Mouse (Mus musculus) CH12.LX (cell line): Measurements from ENCODE around the gene Barx2.

Experiments
- CTCF ChIP-seq, 2 experiments: IDR thresholded peaks in 1 of 2; conservative IDR thresholded peaks in 1 of 2; 2 replicates each; pipeline ENCODE4 v1.5.1; 2011 to 2012; ENCODE audit warnings: low read depth in 2 of 2, low read length in 2 of 2, improper control_type of control experiment in 1 of 2, inconsistent platforms in 1 of 2, mild to moderate bottlenecking in 1 of 2, moderate library complexity in 1 of 2
- MAFK ChIP-seq: IDR thresholded peaks from 2 replicates; pipeline ENCODE4 v1.6.1; 2011; ENCODE audit warnings: low read length, improper control_type of control experiment; ENCODE audit not compliant: insufficient replicate concordance
- MYC ChIP-seq: IDR thresholded peaks from 2 replicates; pipeline ENCODE4 v1.6.1; 2011; ENCODE audit warnings: low read depth, mild to moderate bottlenecking, improper control_type of control experiment, low read length
- PAX5 ChIP-seq: IDR thresholded peaks from 2 replicates; pipeline ENCODE4 v1.6.1; 2012; ENCODE audit warnings: low read length, inconsistent platforms, mixed read lengths
- POLR2A ChIP-seq: IDR thresholded peaks from 2 replicates; pipeline ENCODE4 v1.6.1; 2011; ENCODE audit warnings: low read depth, mild to moderate bottlenecking, improper control_type of control experiment, low read length
- SIN3A ChIP-seq: IDR thresholded peaks from 2 replicates; pipeline ENCODE4 v1.6.1; 2012; ENCODE audit warnings: low read length, improper control_type of control experiment, inconsistent platforms
- ZC3H11A ChIP-seq: IDR thresholded peaks from 2 replicates; pipeline ENCODE4 v1.6.1; 2012; ENCODE audit warnings: low read depth, mild to moderate bottlenecking, inconsistent platforms, low read length, improper control_type of control experiment

DNA sequence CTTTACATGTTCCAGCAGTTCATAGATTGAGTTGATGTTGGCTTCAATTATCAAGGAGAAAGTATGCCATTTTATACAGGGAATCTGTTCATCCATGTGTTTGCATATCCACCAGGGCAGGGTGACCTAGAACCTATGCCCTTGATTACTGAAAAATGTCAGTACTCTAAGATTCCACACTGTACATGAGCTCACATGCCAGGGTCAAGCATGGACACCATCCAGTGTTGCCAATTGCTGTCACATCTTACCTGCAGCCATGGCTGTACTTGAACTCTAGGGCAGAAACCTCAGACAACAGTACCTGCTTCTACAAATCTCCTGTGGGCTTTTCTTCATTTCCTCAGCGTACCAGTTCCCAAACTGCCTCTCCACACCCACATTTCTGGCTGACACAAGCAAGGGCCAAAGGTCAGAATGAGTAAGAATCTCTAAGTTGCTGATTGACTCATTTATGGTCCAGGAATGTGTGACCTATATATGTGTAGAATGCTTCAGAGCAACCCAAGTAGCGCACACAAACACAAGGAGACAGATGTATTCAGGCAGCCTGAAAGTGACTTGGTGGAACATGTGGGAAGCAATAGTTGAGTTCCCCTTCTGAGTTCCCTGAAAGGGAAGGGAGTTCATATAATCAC is 44.3 kb downstream of the Barx2 start:
- no peak for TF ChIP-seq PAX5
- no peak for TF ChIP-seq SIN3A
- TF ChIP-seq ZC3H11A, result no peak
- no peak for TF ChIP-seq CTCF (conservative IDR thresholded peaks at IDR 0.05 in 1 of 2, IDR thresholded peaks at IDR 0.05 in 1 of 2; ENCODE audit: low read depth in 2 of 2, low read length in 2 of 2)
- no peak for TF ChIP-seq POLR2A
- no peak for TF ChIP-seq MYC
- no peak for TF ChIP-seq MAFK
